Mouse (Mus musculus) left cerebral cortex, postnatal 14 days (tissue): ENCODE results near the gene Sntg2. TPM values are rescaled to one million over a fixed set of nuclear protein-coding genes. Genes with fewer than 3 reads are reported as not detected.
A peak's percentile ranks its signal among the peaks of the same experiment; 100 is the strongest.

Experiments
- DNase-seq, 2 experiments: peaks; one replicate each; pipeline ENCODE4 v3.0.0; 2021 to 2022; ENCODE audit warnings: low spot score in 2 of 2, mixed read lengths in 1 of 2
- intact Hi-C: fragments of 180-260 bp; cut with DNase I; formaldehyde crosslinking; loops from one replicate; pipeline ENCODE4 v1.15.1; 2025
- total RNA-seq, 2 experiments: library from RNA; stranded (reverse); gene quantifications; 2 replicates each; pipeline ENCODE4 v1.2.3; 2021

Gene Sntg2
- total RNA-seq, 2 experiments from 2014 or later, result 5.0 to 6.0 TPM

DNA sequence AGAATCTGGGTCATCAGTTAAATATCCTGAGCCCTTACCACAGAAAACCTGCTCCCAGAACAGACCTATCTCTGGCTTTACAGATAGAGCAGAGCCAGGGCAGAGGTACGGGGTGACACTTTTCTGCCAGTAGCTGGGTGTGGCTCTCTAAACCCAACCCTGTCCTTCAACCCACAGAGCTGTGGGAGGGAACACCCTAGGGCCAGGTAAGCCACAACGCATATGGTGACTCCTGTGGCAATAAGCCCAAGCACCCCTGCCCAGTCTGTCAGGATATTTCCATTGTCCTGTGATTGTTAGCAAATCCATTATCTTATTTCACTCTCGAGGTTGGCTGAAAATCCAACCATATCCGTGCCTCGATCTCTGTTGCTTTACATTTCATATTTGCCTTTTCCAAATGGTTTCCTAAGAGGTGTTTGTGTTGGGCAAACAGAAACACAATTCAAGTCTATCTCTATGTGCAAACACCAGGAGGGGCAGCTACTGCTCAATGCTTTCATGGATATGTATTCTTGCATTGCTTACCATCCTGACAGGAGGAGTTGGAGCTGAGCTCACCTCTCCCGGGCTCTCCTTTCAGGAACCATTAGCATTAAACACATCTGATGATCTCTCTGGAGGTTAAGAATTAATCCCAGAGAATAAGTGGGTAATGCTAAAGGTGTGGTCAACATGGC, 156.3 kb downstream of the Sntg2 start:
- intact Hi-C loops, result no loop called here
- DNase-seq, result no peak

DNA sequence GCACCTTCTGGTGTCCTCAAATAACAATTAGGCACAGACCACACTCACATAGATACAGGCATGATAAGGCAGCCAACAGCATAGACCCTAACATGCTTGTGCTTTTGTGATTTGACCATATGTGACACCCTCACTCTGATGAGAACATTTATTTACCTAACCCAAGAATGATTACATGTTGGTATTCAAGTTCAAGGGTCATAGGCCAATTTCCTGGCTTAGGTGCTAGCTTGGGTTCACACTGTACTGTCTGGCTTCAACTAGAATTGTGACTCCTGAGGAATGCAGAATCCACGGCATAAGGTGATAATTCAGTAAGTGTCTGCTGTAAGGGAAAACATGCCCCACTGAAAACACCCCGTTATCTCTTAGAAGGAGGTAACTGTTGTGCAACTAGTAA, 158.4 kb downstream of the Sntg2 start:
- intact Hi-C loops, result no loop called here
- no peak for DNase-seq

DNA sequence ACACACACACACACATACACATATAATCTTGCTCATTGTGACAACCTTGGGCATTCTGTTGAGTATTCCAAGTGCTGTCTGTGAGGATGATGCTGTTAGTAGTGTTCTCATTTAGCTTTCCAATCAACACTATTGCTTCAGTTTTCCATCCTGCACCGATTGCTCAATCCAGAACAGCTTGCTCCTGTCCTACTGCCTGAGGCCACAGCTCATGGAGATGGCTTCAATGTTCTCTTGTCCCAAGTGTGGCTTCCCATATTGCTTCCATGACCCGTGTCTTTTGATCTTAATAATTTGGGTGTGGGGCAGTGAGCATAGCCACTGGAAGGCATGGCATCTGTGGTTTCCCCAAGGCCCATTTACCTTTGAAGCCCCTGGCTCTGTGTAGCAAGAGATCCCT, 162.8 kb downstream of the Sntg2 start:
- DNase-seq, result no peak
- intact Hi-C loops, result no loop called here

- no peak for DNase-seq
- intact Hi-C loops, result no loop called here
Measured at GRCm38 (mm10) chr12:30208527-30208926, 164.6 kb downstream of the Sntg2 start.

- peak in 1 of 2 experiments; percentile 33 for DNase-seq
- intact Hi-C loops, result no loop called here
Measured at GRCm38 (mm10) chr12:30208087-30208486, 165.1 kb downstream of the Sntg2 start.

- intact Hi-C loops, result no loop called here
- DNase-seq, result no peak
Measured at GRCm38 (mm10) chr12:30204457-30204856, 168.7 kb downstream of the Sntg2 start.

GRCm38 (mm10) chr12:30202763-30203162, 170.4 kb downstream of the Sntg2 start:
- DNase-seq, result no peak
- intact Hi-C loops, result loop anchor here (2.0 kb wide), 1 partner anchor 166 kb away; no protein-coding TSS in a partner anchor

GRCm38 (mm10) chr12:30201031-30201430, 172.1 kb downstream of the Sntg2 start:
- intact Hi-C loops, result no loop called here
- DNase-seq, result no peak

DNA sequence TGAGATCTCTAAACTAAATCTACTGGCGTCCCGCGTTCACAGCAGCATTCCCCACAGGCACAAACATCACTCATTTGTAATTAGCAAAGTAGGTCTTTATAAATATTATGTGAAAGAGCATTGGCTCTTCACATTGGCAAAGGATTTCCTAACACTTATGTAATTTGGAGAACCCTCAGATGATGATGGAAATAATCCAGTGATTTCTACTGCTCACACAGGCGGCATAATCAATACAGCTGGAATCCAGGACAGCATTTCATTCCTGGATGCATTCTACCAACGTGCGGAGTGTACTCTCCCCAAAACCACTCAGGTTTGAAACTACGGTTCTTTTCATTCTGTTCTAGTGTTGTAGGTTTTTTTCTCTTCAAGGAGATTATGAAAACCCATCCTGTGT, 172.6 kb downstream of the Sntg2 start:
- no peak for DNase-seq
- intact Hi-C loops, result no loop called here

DNA sequence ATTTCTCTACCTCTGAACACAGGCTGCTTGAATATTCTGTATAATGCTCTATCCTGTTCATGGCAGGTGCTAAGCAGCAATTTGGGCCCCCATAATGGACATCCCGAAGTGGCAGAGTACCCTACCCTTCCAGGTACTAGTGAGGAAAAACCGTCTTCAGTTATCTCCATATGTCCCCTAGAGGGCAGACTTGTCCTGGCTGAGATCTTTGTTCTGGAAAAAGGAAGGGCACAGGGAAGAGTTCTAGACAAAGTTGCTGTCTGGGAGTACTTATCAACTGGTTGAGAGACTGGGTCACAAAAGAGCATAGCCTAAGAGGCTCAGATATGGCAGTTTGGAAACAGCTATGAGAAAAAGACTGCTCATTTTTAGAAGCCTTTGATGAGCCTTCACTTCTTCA, 173.4 kb downstream of the Sntg2 start:
- DNase-seq, result peak; percentile 52 to 64
- intact Hi-C loops, result loop anchor here (5.0 kb wide), 1 partner anchor 378 kb away; no protein-coding TSS in a partner anchor

- intact Hi-C loops, result loop anchor here (5.0 kb wide), 1 partner anchor 379 kb away; no protein-coding TSS in a partner anchor
- no peak for DNase-seq
Measured at GRCm38 (mm10) chr12:30198250-30198649, 174.9 kb downstream of the Sntg2 start.

GRCm38 (mm10) chr12:30181721-30182120, 191.5 kb downstream of the Sntg2 start:
- intact Hi-C loops, result no loop called here
- DNase-seq, result no peak

DNA sequence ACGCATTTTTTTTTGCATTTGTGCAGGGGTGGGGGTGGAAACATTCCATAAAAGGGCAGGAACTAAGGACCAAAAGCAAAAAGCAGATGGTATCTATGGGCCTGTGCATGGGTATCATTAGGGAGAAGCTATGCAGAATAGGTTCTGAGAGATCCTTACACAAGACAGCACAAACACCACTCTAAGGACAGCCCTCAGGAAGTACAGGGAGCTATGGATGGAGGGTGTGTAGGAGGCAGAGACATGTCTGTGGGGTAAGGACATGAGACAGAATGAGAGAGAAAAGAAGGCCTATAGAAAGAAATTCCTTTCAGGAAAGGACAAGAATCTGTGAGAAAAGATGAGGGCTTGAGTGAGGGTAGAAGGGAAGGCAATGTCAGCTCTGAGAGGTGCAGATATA, 193.6 kb downstream of the Sntg2 start:
- DNase-seq, result no peak
- intact Hi-C loops, result no loop called here

- DNase-seq, result no peak
- intact Hi-C loops, result no loop called here
Measured at GRCm38 (mm10) chr12:30177966-30178365, 195.2 kb downstream of the Sntg2 start.

- intact Hi-C loops, result no loop called here
Measured at GRCm38 (mm10) chr12:30177529-30177928, 195.6 kb downstream of the Sntg2 start.

GRCm38 (mm10) chr12:30168491-30168890, 204.7 kb downstream of the Sntg2 start:
- DNase-seq, result peak; percentile 54 to 71
- intact Hi-C loops, result no loop called here

More at GRCm38 (mm10) chr12:30177529-30177928, 195.6 kb downstream of the Sntg2 start:
- no peak for DNase-seq

GRCm38 (mm10) chr12:30164538-30164937, 208.6 kb downstream of the Sntg2 start:
- intact Hi-C loops, result no loop called here
- no peak for DNase-seq

DNA sequence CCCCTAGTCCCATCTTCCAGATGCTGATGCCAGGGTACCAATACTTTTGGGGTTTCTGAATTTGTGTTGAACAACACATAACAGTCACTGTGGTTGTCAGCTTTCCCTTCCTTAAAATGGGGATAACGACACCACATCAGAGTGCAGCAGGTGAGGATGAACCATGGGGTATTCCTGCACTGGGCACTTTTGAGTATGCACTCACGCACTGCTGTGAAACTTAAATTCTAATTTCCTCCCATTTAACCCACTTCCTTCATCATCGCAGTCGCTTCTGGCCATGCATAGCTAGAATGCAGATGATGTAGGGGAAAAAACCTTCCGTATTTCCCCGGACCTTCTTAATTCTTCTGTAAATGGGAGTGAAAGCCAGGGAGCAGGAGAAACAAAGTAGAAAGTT, 209.2 kb downstream of the Sntg2 start:
- no peak for DNase-seq
- intact Hi-C loops, result no loop called here

- intact Hi-C loops, result no loop called here
- no peak for DNase-seq
Measured at GRCm38 (mm10) chr12:30161731-30162406, 211.3 kb downstream of the Sntg2 start.

DNA sequence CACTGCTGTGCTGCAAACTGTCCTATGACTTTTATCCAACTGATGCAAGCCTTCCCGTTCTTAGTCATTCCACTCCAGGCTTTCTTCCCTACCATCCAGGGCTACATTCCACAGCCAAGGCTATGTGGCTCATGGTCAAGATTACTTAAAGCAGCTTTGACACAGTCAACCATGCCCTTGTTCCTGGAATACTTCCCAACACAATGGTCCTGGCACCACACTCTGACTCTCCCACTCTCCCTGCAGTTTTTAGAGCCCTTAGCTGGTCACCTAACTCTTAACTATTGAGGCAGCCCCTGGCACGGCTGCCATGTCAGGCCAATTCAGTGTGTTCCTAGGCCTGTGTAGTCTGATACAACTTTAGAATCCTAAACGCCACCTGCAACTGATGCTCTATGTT, 212.7 kb downstream of the Sntg2 start:
- intact Hi-C loops, result no loop called here
- no peak for DNase-seq

GRCm38 (mm10) chr12:30159788-30160187, 213.4 kb downstream of the Sntg2 start:
- intact Hi-C loops, result no loop called here
- DNase-seq, result no peak
